Mouse (Mus musculus) hindbrain, embryonic 14.5 days (tissue): ENCODE data around the gene Myo16. TPM values are rescaled to one million over a fixed set of nuclear protein-coding genes. Genes with fewer than 3 reads are reported as not detected.

Source experiments
- ATAC-seq: fragments of 200-750 bp; cut with Nextera tagmentation; 2 replicates; pipeline ENCODE4 v1.8.0; 2017; ENCODE audit warnings: moderate number of reproducible peaks, mild to moderate bottlenecking, moderate TSS enrichment, moderate library complexity; ENCODE audit not compliant: low FRiP score
- DNase-seq: peaks from one replicate; pipeline ENCODE4 v3.0.0-alpha.2; 2015; ENCODE audit warnings: low spot score
- H3K27ac ChIP-seq: fragments of 300-500 bp; sonication (generic); 2 replicates; pipeline ENCODE4 v1.5.1; 2014; ENCODE audit warnings: mild to moderate bottlenecking, moderate library complexity
- H3K27me3 ChIP-seq: fragments of 300-500 bp; sonication (generic); 2 replicates; pipeline ENCODE4 v1.6.1; 2014; ENCODE audit warnings: mild to moderate bottlenecking, low read length, mixed read lengths; ENCODE audit not compliant: control insufficient read depth, insufficient read depth
- H3K36me3 ChIP-seq: fragments of 300-500 bp; sonication (generic); replicated peaks from 2 replicates; pipeline ENCODE4 v1.6.1; 2014; ENCODE audit not compliant: control insufficient read depth, insufficient read depth
- H3K4me1 ChIP-seq: fragments of 300-500 bp; sonication (generic); replicated peaks from 2 replicates; pipeline ENCODE4 v1.6.1; 2014; ENCODE audit warnings: antibody characterized with exemption, low read length, mixed read lengths; ENCODE audit not compliant: control insufficient read depth, insufficient read depth
- H3K4me2 ChIP-seq: fragments of 300-500 bp; sonication (generic); replicated peaks from 2 replicates; pipeline ENCODE4 v1.6.1; 2014; ENCODE audit warnings: mild to moderate bottlenecking, moderate library complexity
- H3K4me3 ChIP-seq: fragments of 300-500 bp; sonication (generic); replicated peaks from 2 replicates; pipeline ENCODE4 v1.5.1; 2014; ENCODE audit warnings: mild to moderate bottlenecking, low read length
- H3K9ac ChIP-seq: fragments of 300-500 bp; sonication (generic); 2 replicates; pipeline ENCODE4 v1.6.1; 2014
- H3K9me3 ChIP-seq: fragments of 300-500 bp; sonication (generic); 2 replicates; pipeline ENCODE4 v1.6.1; 2016; ENCODE audit warnings: low read length; ENCODE audit not compliant: control insufficient read depth
- WGBS: fragments of 180-500 bp; shearing (Covaris S2); extraction: QIAGEN DNeasy Blood & Tissue Kit; methylation state at CpG from one replicate; pipeline ENCODE4 v1.1.7; 2014; 5-methylcytosine and 5-hydroxymethylcytosine counted together
- polyA plus RNA-seq: library from polyadenylated mRNA; unstranded; fragments of >200 nt; fragmentation: Nextera tagmentation; extraction: Ambion mirVana; gene quantifications from 2 replicates; pipeline ENCODE4 v1.2.1, GENCODE M21; 2014

Gene Myo16
- polyA plus RNA-seq, 1 experiment from 2014 or later = 6.7 TPM

GRCm38 (mm10) chr8:10445011-10445410 lies 291.3 kb downstream of the Myo16 start:
- Histone ChIP-seq H3K9me3 (no peaks in the 10 kb centered on the region), H3K9ac (no peak overlapping the region), H3K4me2 (no peak overlapping the region), H3K4me1 (peaks cover 5% of the 10 kb centered on the region), H3K27ac (no peak overlapping the region), H3K4me3 (no peak overlapping the region), H3K27me3 (no peaks in the 10 kb centered on the region), H3K36me3 (0 out of 2 replicates have a peak, but pooled peaks cover 8% of the 10 kb centered on the region)
- ATAC-seq (no peak), DNase-seq (no peak)
- WGBS = 90% methylated on average over 7 of the region's 7 CpGs

- no peaks in the 10 kb centered on the region for H3K27me3 ChIP-seq
- H3K4me3 ChIP-seq = no peak overlapping the region
- no peaks in the 10 kb centered on the region for H3K9me3 ChIP-seq
- no peak overlapping the region for H3K9ac ChIP-seq
- H3K36me3 ChIP-seq = no peaks in the 10 kb centered on the region
- WGBS = 71% methylated on average over 14 of the region's 14 CpGs
- H3K4me2 ChIP-seq = no peak overlapping the region
- DNase-seq (no peak), ATAC-seq (no peak)
- no peak overlapping the region for H3K27ac ChIP-seq
- peaks cover 4% of the 10 kb centered on the region; the same call in 1 of the 2 replicates for H3K4me1 ChIP-seq
These were observed 294.8 kb downstream of the Myo16 start for GRCm38 (mm10) chr8:10448545-10448944.

DNA sequence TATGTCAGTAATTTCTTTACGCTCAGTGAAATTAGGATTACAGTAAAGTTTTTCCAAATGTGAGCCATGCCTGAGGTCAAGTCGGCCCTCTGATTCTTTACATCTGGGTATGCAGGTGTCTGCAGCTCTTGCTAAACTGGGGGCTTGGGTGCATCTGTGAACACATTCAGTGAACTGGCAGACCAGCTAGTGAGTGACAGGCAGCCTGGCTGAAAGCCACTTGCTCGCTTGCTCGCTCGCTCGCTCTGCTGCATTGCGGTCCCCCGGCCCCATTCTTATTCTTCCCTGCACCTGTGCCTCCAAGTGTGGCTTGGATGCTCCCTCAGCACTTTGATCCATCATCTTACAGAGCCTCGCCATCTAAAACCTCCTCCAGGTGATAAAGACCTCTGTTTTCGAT lies 299.3 kb downstream of the Myo16 start:
- Histone ChIP-seq H3K27me3 (no peaks in the 10 kb centered on the region), H3K9me3 (no peaks in the 10 kb centered on the region), H3K9ac (no peak overlapping the region), H3K4me1 (peaks cover 4% of the 10 kb centered on the region; the same call in 1 of the 2 replicates), H3K27ac (no peak overlapping the region), H3K36me3 (no peaks in the 10 kb centered on the region), H3K4me3 (no peak overlapping the region), H3K4me2 (no peak overlapping the region)
- DNase-seq (no peak), ATAC-seq (no peak)
- 57% methylated on average over 10 of the region's 10 CpGs for WGBS

GRCm38 (mm10) chr8:10458151-10458649 lies 304.5 kb downstream of the Myo16 start:
- H3K36me3 ChIP-seq = no peaks in the 10 kb centered on the region
- no peaks in the 10 kb centered on the region for H3K9me3 ChIP-seq
- H3K27ac ChIP-seq = no peak overlapping the region
- H3K9ac ChIP-seq = no peak overlapping the region
- DNase-seq = no peak
- no peaks in the 10 kb centered on the region for H3K27me3 ChIP-seq
- no peak for ATAC-seq
- no peak overlapping the region for H3K4me2 ChIP-seq
- no peaks in the 10 kb centered on the region for H3K4me1 ChIP-seq
- WGBS = 67% methylated on average over 9 of the region's 9 CpGs
- H3K4me3 ChIP-seq = no peak overlapping the region

DNA sequence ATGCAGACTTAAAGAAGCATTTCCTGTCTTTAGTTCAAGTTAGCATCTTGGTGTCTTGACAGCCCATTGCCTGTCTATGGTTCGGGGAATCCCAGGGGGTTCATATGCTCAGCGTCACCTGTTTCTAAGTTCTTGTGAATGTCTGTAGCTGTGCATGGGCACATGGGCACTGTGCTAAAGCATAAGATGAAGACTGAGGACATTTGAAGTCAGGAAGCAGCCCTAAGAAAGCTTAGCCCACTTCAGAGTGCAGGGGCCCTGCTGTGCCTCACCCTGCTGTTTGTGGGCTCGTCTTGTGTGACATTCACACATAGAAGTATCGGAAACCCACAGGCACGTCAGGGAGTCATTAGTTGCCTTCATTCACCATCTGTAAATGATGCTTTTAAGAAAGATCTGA lies 308.6 kb downstream of the Myo16 start:
- Histone ChIP-seq H3K4me2 (no peak overlapping the region), H3K4me1 (no peaks in the 10 kb centered on the region), H3K27ac (no peak overlapping the region), H3K36me3 (no peaks in the 10 kb centered on the region), H3K9me3 (no peaks in the 10 kb centered on the region), H3K4me3 (no peak overlapping the region), H3K27me3 (no peaks in the 10 kb centered on the region), H3K9ac (no peak overlapping the region)
- no peak for DNase-seq
- ATAC-seq = no peak
- WGBS = 69% methylated on average over 5 of the region's 5 CpGs

- no peaks in the 10 kb centered on the region for H3K9me3 ChIP-seq
- no peak overlapping the region for H3K27ac ChIP-seq
- no peaks in the 10 kb centered on the region for H3K36me3 ChIP-seq
- no peak overlapping the region for H3K9ac ChIP-seq
- no peak for DNase-seq
- H3K27me3 ChIP-seq = no peaks in the 10 kb centered on the region
- H3K4me1 ChIP-seq = no peaks in the 10 kb centered on the region
- no peak overlapping the region for H3K4me3 ChIP-seq
- H3K4me2 ChIP-seq = no peak overlapping the region
- no peak for ATAC-seq
- WGBS = 62% methylated on average over 3 of the region's 3 CpGs
These were observed 314.8 kb downstream of the Myo16 start for GRCm38 (mm10) chr8:10468490-10468889.

GRCm38 (mm10) chr8:10469658-10470057 lies 315.9 kb downstream of the Myo16 start:
- ATAC-seq = no peak
- WGBS = 69% methylated on average over 2 of the region's 2 CpGs
- H3K27ac ChIP-seq = no peak overlapping the region
- H3K9ac ChIP-seq = no peak overlapping the region
- no peaks in the 10 kb centered on the region for H3K27me3 ChIP-seq
- H3K36me3 ChIP-seq = no peaks in the 10 kb centered on the region
- H3K4me1 ChIP-seq = no peaks in the 10 kb centered on the region
- no peak overlapping the region for H3K4me2 ChIP-seq
- H3K4me3 ChIP-seq = no peak overlapping the region
- no peak for DNase-seq
- no peaks in the 10 kb centered on the region for H3K9me3 ChIP-seq

DNA sequence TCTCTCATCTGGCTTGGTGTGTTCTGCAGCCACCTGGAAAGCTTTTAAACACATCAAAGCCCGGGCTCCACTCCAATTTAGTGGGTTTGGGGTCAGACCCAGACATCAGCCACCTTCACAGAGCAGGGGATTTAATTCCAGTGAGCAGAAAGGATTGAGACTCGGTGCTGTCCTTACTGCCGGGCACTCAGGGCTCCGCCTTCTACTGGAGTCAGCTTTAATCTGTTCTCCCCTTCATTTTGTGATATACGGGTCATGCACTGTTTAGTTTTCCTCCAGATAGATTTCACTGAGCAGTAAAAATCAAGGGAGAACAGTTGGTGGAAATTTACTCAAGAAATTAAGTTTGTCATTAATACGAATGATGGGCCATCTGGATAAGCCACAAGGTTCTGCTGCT lies 316.6 kb downstream of the Myo16 start:
- Histone ChIP-seq H3K4me3 (no peak overlapping the region), H3K27me3 (no peaks in the 10 kb centered on the region), H3K4me2 (no peak overlapping the region), H3K9ac (no peak overlapping the region), H3K36me3 (no peaks in the 10 kb centered on the region), H3K9me3 (no peaks in the 10 kb centered on the region), H3K27ac (no peak overlapping the region), H3K4me1 (no peaks in the 10 kb centered on the region)
- DNase-seq (no peak), ATAC-seq (no peak)
- 69% methylated on average over 6 of the region's 6 CpGs for WGBS

DNA sequence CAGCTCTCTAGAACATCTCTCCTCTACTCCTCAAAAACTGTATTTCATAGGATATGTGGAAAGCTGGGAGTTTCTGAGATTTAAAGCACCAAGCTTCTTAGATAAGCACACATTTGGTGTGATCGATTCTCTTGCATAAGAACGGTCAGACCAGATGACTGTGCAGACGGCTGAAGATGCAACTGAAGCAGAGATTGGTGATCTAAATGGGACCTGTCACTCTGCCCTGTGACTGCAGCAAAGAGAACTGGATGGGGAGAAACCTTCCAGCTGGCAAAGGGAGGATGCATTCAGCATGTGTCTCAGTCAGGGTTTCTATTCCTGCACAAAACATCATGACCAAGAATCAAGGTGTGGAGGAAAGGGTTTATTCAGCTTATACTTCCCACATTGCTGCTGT lies 318.7 kb downstream of the Myo16 start:
- 80% methylated on average over 3 of the region's 3 CpGs for WGBS
- Histone ChIP-seq H3K4me1 (no peaks in the 10 kb centered on the region), H3K4me3 (no peak overlapping the region), H3K27ac (no peak overlapping the region), H3K27me3 (no peaks in the 10 kb centered on the region), H3K9ac (no peak overlapping the region), H3K36me3 (no peaks in the 10 kb centered on the region), H3K4me2 (no peak overlapping the region), H3K9me3 (no peaks in the 10 kb centered on the region)
- no peak for DNase-seq
- ATAC-seq = no peak

GRCm38 (mm10) chr8:10474446-10474845 lies 320.7 kb downstream of the Myo16 start:
- no peaks in the 10 kb centered on the region for H3K36me3 ChIP-seq
- H3K27me3 ChIP-seq = no peaks in the 10 kb centered on the region
- no peaks in the 10 kb centered on the region for H3K9me3 ChIP-seq
- no peak overlapping the region for H3K4me3 ChIP-seq
- no peaks in the 10 kb centered on the region for H3K4me1 ChIP-seq
- DNase-seq = no peak
- no peak overlapping the region for H3K9ac ChIP-seq
- WGBS = 76% methylated on average over 3 of the region's 3 CpGs
- H3K27ac ChIP-seq = no peak overlapping the region
- H3K4me2 ChIP-seq = no peak overlapping the region
- ATAC-seq = no peak
